Mouse (Mus musculus) embryonic stem cell, embryonic (primary cell): ENCODE measurements at regions not wholly inside any gene's neighbourhood (a gene's known extent, or its start where the extent isn't known, plus 50 kb on each side); places are given as distances from the start of the nearest gene placed in this dataset.

Experiments used
- CTCF ChIA-PET, 4 experiments: fragments of 300-600 bp in 2 of 4; fragments of 350-600 bp in 2 of 4; sonication (Branson Sonifier 250); formaldehyde crosslinking; loops; one replicate each; lab custom pipeline; 2022; ENCODE audit warnings: inconsistent platforms in 2 of 4; lab: Charles Lee
- POLR2A ChIA-PET, 4 experiments: fragments of 300-600 bp in 2 of 4; fragments of 350-600 bp in 2 of 4; sonication (Branson Sonifier 250); formaldehyde crosslinking; loops; one replicate each; lab custom pipeline; 2022; ENCODE audit warnings: antibody characterized with exemption in 4 of 4, inconsistent platforms in 1 of 4; lab: Charles Lee

DNA sequence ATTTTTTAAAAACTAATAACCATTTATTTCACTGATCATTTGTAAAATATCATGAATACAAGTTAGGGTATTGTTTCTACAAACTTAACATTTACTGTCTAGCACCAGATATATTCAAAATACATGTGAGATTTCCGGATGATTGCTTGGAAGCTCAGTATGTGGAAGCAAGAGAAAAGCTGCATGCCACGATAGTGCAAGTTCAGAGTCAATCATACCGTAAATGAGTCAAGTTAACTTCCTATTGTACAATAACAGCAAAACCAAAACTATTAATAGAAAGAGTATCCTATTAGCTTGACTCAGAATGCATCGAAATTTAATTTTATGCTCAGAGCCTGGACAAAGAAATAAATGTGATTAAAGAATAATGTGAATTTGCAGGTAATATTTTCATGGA is 1284.6 kb upstream of the Cited2 start:
- ChIA-PET POLR2A (no interaction called here), CTCF (no interaction called here)

DNA sequence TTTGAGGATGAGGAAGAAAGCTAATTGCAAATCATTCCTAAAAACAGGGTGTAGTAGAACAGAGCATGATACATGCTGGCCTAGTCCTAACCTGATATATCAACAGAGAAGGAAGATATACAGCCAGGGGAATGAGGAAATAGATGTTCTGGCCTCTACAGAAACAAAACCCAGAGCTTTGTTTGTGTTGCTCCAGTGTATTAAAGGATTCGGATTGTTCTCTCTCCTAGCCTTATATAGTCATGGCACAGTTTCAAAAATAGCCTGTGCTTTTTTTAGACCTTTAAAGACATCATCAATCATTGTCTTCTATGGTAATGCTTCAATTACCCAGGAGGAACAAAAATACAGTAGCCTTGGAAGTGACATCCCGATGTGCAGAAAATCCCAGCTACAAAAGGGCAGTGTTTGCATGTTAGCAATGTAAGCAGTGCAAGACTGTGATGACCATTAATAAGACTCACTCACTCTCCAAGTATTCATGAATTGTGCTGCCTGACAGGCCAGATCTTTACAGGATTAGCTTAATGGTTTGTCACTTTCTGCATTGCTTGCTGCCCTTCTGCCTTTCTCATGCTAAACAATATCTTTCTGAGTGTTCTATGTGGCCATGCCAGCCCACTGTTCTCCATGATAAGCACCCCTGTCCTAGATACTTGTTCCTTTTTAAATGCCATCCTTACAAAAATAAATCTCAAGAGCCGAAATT is 1281.9 kb upstream of the Cited2 start:
- CTCF ChIA-PET = no interaction called here
- POLR2A ChIA-PET = no interaction called here

DNA sequence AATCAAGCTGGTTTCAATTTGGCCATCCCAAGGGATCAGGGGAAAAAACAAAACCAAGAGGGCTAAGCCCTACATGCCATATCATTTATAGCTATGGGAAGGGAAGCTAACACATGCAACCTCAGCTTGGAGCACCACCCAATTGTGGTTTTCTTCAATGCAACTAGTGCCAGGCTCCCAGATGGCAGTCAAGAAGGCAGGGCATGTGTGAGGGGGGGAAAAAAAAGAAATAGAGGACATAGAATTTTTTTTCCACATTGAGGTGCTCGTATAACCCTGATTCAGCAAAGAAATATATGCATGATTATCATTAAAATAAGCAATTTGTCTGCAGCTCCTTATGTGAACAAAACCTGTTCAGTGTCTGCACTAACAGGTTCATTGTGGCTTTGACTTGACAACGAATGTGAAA is 1281.4 kb upstream of the Cited2 start:
- ChIA-PET CTCF (no interaction called here), POLR2A (no interaction called here)

DNA sequence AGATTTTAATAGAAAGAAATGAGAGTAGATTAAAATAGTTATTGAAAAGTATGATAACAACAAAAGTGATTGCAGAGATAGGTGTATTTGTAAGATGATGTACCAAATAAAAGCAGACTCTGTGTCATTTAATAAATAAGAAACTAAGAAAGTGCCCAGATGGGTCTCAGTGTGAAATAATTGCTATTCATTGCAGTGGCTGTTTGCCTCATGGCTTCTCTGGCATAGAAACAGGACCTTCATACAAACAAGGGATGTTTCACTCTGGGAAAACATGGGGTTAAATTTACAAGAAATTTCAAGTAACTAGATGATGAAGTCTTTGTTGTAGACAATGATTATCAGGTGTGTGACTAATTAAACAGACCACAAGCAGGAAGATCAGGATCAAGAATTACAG is 1279.1 kb upstream of the Cited2 start:
- CTCF ChIA-PET = no interaction called here
- POLR2A ChIA-PET = no interaction called here

DNA sequence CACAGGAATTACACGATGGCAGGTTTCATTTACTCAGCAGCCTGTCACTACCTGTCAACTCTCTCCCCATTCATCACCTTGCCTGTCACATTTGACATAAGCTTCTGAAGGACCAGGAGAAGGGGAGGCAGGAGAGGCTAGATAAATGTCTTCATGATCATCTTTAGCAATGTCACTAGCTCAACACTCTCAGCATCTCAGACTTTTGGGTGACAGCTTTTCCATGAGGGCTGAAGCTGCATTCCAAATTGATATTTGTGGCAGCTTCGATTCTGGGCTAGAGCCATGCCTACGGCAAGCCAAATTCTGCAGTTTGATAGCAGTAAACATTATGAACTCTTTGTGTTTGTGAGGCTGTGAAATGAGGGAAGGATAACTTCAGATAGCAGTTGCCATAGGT is 1255.1 kb upstream of the Cited2 start:
- ChIA-PET POLR2A (no interaction called here), CTCF (no interaction called here)

DNA sequence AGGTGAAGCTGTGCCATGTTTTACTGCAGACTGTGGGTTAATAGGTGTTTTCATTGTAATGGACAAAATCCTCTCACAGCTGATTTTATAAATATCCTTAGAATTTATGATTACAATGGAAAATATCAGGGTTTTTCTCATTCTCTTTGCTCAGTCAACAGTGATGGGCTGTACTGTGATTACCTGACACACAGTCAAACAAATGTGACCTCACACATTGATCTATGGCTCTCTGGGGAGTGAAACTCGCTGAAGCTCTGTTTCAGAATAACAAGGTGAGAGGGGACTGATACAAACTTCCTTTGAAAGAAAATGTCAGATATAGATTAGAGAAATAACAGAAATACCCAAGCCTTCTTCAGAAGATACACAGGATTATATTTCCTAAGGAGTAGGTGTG is 1253.3 kb upstream of the Cited2 start:
- ChIA-PET POLR2A (no interaction called here), CTCF (no interaction called here)

DNA sequence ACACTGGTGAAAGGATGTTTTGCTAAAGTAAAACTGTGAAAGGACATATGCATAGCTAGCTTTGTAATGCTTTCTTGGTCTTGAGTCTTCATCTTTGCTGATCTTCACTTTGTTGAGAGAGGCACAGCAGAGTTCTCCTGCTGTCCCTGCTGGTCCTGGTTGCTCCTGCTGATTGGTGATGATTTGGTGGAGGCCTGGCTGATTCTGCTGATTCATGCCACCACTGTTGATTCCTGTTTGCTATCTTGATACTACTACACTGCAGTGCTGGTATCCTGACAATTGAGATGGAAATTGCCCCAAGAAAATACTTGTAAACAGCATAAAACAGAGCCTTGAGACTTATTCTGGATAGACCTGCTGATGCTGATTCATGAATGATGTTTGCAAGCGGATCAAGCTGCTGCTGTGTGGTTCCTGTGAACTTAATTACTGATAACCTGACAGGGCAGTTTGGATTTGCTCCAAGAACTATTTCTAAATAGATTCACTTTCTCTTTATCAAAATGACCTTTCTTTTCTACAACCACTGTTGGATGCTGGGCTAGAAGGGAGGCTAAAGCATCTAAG is 1249.0 kb upstream of the Cited2 start:
- POLR2A ChIA-PET = no interaction called here
- CTCF ChIA-PET = no interaction called here

DNA sequence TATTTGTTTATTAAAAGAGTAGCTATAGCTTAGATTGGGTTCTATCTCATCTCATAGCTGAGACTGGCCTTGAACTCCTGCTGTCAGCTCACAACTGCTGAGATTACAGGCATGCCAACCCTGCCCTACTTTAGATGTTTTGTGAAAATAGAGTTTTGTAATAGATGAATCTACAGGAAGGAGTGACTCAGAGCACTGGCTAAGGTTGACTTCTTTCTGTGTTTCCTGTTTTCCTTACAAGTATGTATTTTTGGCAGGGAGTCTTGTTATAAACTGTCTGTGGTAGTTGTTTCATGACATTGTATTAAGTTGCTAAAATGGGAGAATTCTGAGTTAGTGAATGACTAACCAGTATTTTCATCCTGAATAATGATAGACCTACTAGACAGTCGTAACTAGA is 1224.4 kb upstream of the Cited2 start:
- ChIA-PET CTCF (no interaction called here), POLR2A (no interaction called here)

DNA sequence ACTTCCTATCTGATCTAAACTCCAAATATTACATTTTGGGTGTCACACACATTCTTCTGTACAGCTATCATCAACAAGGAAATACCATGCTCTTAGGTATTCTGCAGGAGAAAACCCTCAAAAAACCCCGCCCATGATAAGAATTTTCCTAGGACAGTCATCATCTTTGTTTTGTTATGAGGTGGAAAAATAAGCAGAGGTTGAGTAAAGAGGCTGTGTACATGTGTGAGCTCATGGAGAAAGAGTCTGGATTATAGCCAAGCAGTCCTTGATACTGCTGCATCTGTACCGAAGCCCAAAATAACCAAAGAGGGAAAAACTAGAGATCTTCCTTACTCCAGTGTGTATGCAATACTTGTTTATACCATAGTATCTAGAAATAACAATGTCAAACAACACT is 1215.3 kb upstream of the Cited2 start:
- ChIA-PET POLR2A (no interaction called here), CTCF (no interaction called here)

DNA sequence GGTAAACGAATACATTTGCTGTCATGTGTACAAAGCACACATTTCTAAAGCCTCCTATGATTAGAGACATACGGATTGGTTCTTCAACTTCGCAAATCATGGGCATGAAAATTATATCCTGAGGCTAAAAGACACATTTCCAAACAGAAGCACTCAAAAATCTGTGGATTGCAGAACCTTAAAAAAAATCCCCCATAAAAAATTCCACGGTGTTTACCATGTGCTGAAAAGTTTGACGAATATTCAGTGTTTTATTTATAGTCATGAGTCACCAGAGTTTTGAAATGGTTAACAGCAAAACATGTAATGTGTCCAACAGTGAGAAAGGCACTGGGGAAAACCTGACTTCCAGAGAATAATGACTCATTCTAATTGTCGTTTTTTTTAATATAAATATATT is 1214.9 kb upstream of the Cited2 start:
- ChIA-PET POLR2A (no interaction called here), CTCF (no interaction called here)

DNA sequence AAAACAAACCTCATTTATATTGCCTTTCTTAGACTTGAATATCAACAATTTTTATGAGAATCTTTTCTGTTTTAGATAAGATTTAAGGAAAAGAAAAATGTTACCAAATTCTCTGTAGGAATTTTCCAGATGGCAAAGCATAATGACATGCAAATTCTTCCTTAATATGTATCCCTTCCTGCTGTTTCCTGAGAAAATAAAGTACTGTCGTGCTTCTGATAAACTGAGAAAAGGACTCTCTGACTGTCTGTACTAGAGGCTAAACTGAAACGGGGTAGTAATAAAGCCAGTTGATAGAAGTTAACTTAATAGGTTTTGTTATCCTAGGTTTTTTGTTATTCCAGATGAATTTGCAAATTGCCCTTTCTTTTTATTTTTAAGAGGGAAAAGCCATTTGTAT is 1208.4 kb upstream of the Cited2 start:
- CTCF ChIA-PET = no interaction called here
- POLR2A ChIA-PET = no interaction called here

DNA sequence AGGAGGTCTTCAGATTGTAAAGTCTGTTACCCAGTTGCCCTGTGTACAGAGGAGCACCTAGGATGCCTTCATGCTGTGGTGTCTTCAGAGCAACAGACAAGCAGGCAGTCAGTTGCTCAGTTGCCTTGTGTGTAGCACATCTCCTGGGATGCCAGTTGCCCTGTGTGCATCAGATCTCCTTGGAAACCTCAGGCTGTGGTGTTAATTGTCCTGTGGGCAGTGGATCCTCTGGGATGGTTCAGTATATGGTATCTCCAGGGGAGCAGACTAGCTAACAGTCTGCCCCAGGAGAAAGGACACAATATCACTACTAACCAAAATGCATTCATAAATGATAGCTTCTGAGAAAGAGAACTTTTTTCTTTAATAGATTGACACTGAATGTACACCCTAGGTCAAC is 1201.1 kb upstream of the Cited2 start:
- ChIA-PET CTCF (no interaction called here), POLR2A (no interaction called here)

DNA sequence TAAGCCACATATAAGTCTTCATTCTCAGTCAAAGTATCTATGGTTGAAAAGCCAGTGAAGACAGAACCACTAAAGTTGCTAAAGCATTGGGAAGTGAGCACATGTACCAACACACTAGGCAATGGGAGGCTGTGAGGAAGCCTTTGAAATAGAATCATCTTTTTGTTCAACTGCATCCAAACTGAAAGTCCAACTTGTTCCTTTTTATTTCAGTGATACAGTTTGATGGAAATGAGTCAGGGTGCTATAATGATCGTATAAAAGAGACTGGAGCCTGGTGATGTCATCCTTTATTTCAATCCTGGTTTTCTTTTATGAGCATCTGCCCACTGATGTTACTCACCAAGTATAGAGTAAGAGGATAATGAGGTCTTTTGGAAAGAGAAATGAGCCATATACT is 1198.9 kb upstream of the Cited2 start:
- POLR2A ChIA-PET = no interaction called here
- CTCF ChIA-PET = no interaction called here

DNA sequence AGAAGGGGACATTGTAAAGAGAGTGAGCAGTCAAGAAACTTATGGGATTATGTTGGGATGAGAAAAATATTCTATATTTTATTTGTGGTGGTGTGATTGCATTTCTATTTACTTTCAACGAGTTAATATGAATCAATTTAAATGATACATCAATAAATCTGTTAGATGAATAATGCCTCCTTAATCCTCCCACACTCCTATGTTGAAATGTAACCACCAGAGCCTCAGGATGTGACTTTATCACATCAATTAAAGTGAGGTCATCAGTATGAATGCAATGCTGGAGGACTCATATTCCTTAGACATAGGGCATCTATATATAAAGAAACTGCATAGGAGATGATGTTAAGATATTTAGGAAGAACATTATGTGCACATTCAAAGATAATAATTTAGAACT is 1195.3 kb upstream of the Cited2 start:
- CTCF ChIA-PET = no interaction called here
- POLR2A ChIA-PET = no interaction called here

DNA sequence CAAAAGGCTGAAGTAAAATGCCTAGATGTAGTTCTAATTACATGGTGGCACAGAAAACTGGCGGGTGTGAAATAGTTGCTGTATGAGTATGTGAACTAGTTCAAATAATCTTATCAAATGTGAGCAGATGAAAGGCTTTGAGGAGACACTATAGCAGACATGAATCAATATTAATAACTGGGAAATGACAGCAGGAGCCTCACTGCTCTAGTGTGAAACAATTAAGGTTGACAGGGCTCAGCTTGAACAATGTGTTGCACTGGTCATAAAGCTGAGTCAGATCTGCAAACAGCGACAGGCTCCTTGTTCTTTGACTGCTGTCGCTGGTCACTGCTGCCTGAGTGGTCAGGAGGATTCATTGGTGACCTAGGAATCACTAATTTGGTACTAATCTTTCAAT is 1185.4 kb upstream of the Cited2 start:
- ChIA-PET POLR2A (no interaction called here), CTCF (no interaction called here)

DNA sequence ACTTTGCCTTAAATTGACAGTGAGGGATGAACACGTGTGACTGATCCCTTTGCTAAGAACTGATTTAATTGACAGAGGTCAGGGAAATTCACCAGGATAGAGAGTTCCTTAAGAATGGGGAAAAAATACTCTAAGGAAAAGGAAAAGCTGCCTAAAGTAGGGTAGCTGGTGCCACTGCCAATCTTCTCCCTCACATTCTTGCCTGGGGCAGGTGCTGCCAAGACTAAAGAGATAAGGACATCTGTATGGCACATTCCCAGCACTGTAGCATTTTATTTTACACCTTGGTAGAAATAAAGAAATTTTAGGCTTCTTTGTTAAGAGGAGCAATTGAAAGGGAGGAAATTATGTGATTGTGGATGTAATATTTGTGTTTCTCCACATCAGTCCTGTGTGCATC is 1184.6 kb upstream of the Cited2 start:
- ChIA-PET POLR2A (interaction anchor here in 1 of 4 experiments (0.8 kb wide), 1 partner anchor 983 kb away, joined by 3 read pairs; no protein-coding TSS in a partner anchor), CTCF (no interaction called here)

DNA sequence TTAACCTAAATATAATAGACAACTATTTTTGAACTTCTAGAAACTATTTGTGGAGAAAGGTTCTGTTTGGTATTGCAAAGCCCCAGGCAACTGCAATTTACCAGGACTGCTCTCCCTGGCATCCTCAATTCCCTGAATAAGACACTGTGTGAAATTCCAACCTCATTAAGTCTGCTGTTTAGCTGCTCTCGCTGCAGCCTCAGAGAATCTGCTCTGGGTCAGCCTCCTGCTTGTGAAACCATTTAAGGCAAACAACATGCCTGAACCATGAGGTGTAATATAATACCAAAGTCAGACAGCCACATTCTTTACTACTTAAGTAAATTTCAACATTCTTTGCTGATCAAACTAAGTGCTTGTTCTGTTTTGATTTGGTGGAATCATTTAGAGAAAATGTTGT is 1177.6 kb upstream of the Cited2 start:
- CTCF ChIA-PET = no interaction called here
- POLR2A ChIA-PET = no interaction called here

DNA sequence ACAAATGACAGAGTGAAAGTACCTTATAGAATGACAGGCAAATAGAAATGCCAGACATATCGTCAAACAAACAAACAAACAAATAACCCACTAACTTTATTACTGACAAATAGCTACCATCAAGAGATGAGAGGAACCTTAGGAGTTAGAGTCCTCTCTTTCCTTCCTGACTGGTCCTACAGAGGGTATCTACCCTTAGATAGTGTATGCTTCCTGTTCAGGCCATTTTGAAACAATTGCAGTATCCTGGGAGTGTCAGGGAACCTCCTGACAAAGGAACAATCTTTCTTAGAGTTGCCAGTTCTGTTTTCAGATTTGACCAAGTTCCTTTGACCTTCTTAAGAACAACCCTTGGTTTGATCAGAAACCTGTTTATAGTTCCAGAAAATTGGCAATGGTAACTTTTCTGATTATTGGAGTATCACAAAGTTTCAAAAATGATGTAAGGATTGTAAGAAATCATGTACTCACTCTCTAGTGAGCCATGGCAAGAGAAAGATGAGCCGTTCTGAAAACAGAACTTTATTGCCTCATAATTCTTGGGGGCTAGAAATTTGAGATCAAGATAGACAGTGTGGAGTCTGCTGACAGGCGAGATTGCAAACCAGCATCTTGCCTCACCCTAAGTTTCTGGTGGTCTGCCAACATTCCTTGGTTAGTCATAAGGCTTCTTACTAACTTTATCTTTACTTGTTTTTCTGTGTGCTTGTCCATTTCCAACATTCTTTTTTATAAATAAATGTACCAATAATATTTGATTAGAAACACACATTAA is 1170.0 kb upstream of the Cited2 start:
- ChIA-PET CTCF (no interaction called here), POLR2A (interaction anchor here in 1 of 4 experiments (0.6 kb wide), 1 partner anchor 1490 kb away, joined by 4 read pairs; no protein-coding TSS in a partner anchor)

DNA sequence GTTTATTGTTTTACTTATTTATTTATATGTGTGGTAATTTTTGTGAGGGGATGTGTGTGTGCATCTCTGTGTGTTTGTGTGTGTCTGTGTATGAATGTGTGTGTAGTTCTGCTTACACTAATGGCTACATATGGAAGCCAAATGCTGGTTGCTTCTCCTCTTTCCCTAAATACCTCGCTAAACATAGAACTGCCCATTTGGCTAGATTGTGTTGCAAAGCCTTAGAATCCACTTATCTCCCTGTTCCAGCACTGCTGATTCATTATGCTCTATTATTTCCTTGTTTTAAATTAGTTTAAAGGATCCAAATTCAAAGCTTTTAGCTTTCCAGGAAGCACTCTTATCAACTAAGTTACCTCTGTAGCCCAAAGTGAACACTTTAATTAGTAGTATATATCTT is 1148.5 kb upstream of the Cited2 start:
- POLR2A ChIA-PET = no interaction called here
- CTCF ChIA-PET = no interaction called here

DNA sequence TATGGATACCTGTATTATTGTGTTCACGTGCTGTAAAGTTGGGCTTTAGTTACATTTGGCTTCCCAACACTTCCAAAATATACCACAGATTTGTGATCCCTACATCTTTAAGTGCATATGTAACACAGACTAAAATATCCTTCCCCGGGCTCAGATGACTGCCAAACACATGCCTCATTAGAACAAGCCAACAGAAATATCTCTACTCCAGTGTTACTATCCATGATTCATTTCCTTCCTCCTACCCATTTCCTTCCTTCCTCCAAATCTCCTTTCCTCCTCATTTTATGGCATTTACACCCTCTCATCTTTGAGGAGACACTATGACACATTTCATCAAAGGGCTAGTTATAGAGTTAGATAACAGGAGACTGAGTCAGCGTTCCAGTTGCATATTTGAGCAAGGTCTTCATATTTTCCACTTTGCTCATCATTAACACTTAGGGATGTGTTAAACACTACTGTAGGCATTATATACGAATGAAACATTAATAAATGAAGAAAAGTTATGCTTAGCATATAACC is 1144.4 kb upstream of the Cited2 start:
- CTCF ChIA-PET = no interaction called here

DNA sequence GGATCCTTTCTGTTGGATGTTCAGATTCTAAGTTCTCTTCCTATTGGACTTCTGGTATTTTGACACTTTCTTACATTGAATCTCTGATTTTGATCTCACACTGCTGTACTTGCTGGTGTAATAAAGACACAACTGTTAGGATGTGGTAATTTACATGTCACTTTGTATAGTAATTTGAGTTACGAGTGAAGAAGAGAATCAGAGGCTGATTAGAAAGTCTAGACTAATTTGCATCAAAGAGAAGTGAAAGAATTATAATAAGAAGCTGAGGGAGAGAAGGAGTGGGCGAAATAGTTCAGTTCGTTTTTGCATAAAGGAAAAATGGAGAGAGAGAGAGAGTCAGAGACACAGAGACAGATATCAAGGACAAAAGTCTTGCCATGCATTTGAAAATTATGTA is 1142.8 kb upstream of the Cited2 start:
- POLR2A ChIA-PET = no interaction called here
- CTCF ChIA-PET = no interaction called here

More for the DNA sequence above, 1144.4 kb upstream of the Cited2 start:
- POLR2A ChIA-PET = no interaction called here
